17 mouse cellular contexts compared by ENCODE assay signal in the genomic region with DNA sequence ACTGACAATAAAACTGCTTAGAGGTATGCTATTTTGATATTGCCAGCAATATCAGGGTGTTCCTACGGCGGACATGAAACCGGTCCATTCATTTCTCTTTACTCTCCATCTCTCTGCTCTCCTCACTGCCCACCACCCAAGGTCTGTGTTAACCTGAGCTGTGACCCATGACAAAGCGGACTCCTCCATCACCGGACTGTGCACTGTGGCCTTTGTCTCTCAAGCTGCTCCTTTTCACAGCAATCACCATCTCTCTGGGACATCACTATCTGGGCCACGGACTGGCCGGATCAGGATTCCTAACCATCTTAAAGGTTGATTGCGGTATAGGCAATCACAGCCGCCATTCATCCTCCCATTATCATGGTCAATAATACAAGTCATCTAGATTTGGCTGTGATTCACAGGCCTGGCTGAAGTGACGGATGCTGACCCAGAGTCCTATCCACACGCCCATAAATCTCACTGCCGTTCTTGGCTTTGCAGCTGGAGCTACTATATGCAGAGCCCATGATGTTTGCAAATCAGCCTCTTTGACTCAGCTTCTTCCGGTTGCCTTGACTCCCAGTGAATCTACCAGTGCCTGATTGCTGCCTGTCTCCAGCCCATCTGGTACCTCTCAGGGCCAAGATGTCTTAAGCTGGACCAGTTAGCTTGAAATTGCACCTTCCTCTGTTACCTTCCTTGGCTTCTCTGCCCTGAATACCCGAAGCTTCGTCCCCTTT. TPM values are rescaled to one million over a fixed set of nuclear protein-coding genes. Genes with fewer than 3 reads are reported as not detected.
DNase-seq lines count a peak whose midpoint lies in the region; ATAC-seq lines count a peak whose summit lies in the region.
"Had no signal": no experiment of that assay in that cellular context is flagged by ENCODE, and none has a peak within 500 bp of the region (broad histone marks: within the 10 kb centered on the region; RNA-seq: fewer than 3 reads in every experiment).

No protein-coding gene starts in this region.

- H3K27me3 ChIP-seq in hindbrain, embryonic 10.5 days (ENCODE audit: insufficient read depth, poor library complexity, severe bottlenecking) = peaks cover 4% of the 10 kb centered on the region; the same call in 1 of the 2 replicates
- H3K27me3 ChIP-seq in hindbrain, embryonic 13.5 days = peaks cover 6% of the 10 kb centered on the region
- H3K27me3 ChIP-seq in forebrain, embryonic 15.5 days = no peaks in the 10 kb centered on the region
- H3K27me3 ChIP-seq in midbrain, embryonic 14.5 days (ENCODE audit: control insufficient read depth, insufficient read depth, low read length) = no peaks in the 10 kb centered on the region
- H3K27me3 ChIP-seq in embryonic facial prominence, embryonic 10.5 days (replicated peaks; ENCODE audit: low read depth, poor library complexity, severe bottlenecking) = no peaks in the 10 kb centered on the region

- no peaks in the 10 kb centered on the region for H3K36me3 ChIP-seq in hindbrain, embryonic 10.5 days
- H3K36me3 ChIP-seq in hindbrain, embryonic 13.5 days = no peaks in the 10 kb centered on the region
- H3K36me3 ChIP-seq in forebrain, embryonic 15.5 days = no peaks in the 10 kb centered on the region
- no peaks in the 10 kb centered on the region for H3K36me3 ChIP-seq in midbrain, embryonic 14.5 days (ENCODE audit: control insufficient read depth, insufficient read depth, low read length)
- H3K36me3 ChIP-seq in embryonic facial prominence, embryonic 10.5 days (replicated peaks) = no peaks in the 10 kb centered on the region
- H3K36me3 ChIP-seq: heart, embryonic 12.5 days had no signal

- H3K9ac ChIP-seq in hindbrain, embryonic 13.5 days = no peak overlapping the region
- H3K9ac ChIP-seq in forebrain, embryonic 15.5 days (replicated peaks) = no peak overlapping the region
- H3K9ac ChIP-seq in midbrain, embryonic 14.5 days (replicated peaks; ENCODE audit: low read length) = no peak overlapping the region
- H3K9ac ChIP-seq: heart, embryonic 12.5 days had no signal

- H3K4me3 ChIP-seq in hindbrain, embryonic 10.5 days = no peak overlapping the region
- H3K4me3 ChIP-seq in hindbrain, embryonic 13.5 days = no peak overlapping the region
- no peak overlapping the region for H3K4me3 ChIP-seq in forebrain, embryonic 15.5 days
- H3K4me3 ChIP-seq in midbrain, embryonic 14.5 days (replicated peaks; ENCODE audit: low read depth, low read length) = no peak overlapping the region
- H3K4me3 ChIP-seq in embryonic facial prominence, embryonic 10.5 days = no peak overlapping the region
- H3K4me3 ChIP-seq: erythroblast, embryonic 14.5 days; heart, embryonic 12.5 days; left cerebral cortex, adult 2 months had no signal

- 47% methylated on average over 15 of the region's 15 CpGs for WGBS in hindbrain, embryonic 10.5 days
- WGBS in hindbrain, embryonic 13.5 days = 42% methylated on average over 15 of the region's 15 CpGs
- 69% methylated on average over 15 of the region's 15 CpGs for WGBS in forebrain, embryonic 15.5 days
- WGBS in midbrain, embryonic 14.5 days = 28% methylated on average over 15 of the region's 15 CpGs
- WGBS in embryonic facial prominence, embryonic 10.5 days = 80% methylated on average over 15 of the region's 15 CpGs

- H3K9me3 ChIP-seq in hindbrain, embryonic 10.5 days = peaks cover 5% of the 10 kb centered on the region; the same call in 1 of the 2 replicates
- no peaks in the 10 kb centered on the region for H3K9me3 ChIP-seq in hindbrain, embryonic 13.5 days
- H3K9me3 ChIP-seq in forebrain, embryonic 15.5 days = no peaks in the 10 kb centered on the region
- H3K9me3 ChIP-seq in midbrain, embryonic 14.5 days (ENCODE audit: control insufficient read depth, low read length) = no peaks in the 10 kb centered on the region
- H3K9me3 ChIP-seq in embryonic facial prominence, embryonic 10.5 days = peaks cover 8% of the 10 kb centered on the region; the same call in 1 of the 2 replicates

- peaks cover 33% of the 10 kb centered on the region for H3K4me1 ChIP-seq in hindbrain, embryonic 10.5 days (replicated peaks)
- H3K4me1 ChIP-seq in hindbrain, embryonic 13.5 days (replicated peaks) = peaks cover 20% of the 10 kb centered on the region
- peaks cover 27% of the 10 kb centered on the region for H3K4me1 ChIP-seq in forebrain, embryonic 15.5 days
- peaks cover 15% of the 10 kb centered on the region; the same call in 1 of the 2 replicates for H3K4me1 ChIP-seq in midbrain, embryonic 14.5 days (ENCODE audit: control insufficient read depth, insufficient read depth, low read length)
- H3K4me1 ChIP-seq in embryonic facial prominence, embryonic 10.5 days = peaks cover 19% of the 10 kb centered on the region
- H3K4me1 ChIP-seq: heart, embryonic 12.5 days had no signal

- ATAC-seq in hindbrain, embryonic 13.5 days (ENCODE audit: low FRiP score) = no peak
- ATAC-seq in forebrain, embryonic 15.5 days (replicated peaks) = 0 out of 2 replicates have a peak, but pooled peaks have one; percentile 18
- ATAC-seq in midbrain, embryonic 14.5 days (ENCODE audit: low FRiP score, low TSS enrichment) = no peak
- ATAC-seq: CD4-positive, CD25-positive, alpha-beta regulatory T cell, adult 4 months had no signal

- no peak overlapping the region for H3K4me2 ChIP-seq in hindbrain, embryonic 13.5 days
- no peak overlapping the region for H3K4me2 ChIP-seq in forebrain, embryonic 15.5 days (replicated peaks)
- H3K4me2 ChIP-seq in midbrain, embryonic 14.5 days (ENCODE audit: low read length) = no peak overlapping the region
- H3K4me2 ChIP-seq: heart, embryonic 12.5 days had no signal

- DNase-seq in hindbrain, embryonic 10.5 days (ENCODE audit: low spot score) = peak; percentile 35
- DNase-seq in adrenal gland, postnatal 14 days = peak; percentile 63
- peak; percentile 41 for DNase-seq in midbrain, embryonic 14.5 days
- no peak for DNase-seq in thymus, postnatal 25 days
- DNase-seq in embryonic facial prominence, embryonic 10.5 days (ENCODE audit: low spot score) = no peak
- DNase-seq: cerebellum, postnatal 36 days; gastrocnemius, postnatal 10 days; kidney, postnatal 25 days; liver; lung, postnatal 14 days; thymus, postnatal 14 days had no signal

- peak overlapping the region; percentile 3; the same call in 1 of the 2 replicates for H3K27ac ChIP-seq in hindbrain, embryonic 10.5 days
- H3K27ac ChIP-seq in hindbrain, embryonic 13.5 days = no peak overlapping the region
- H3K27ac ChIP-seq in forebrain, embryonic 15.5 days (replicated peaks) = no peak overlapping the region
- H3K27ac ChIP-seq in midbrain, embryonic 14.5 days (replicated peaks; ENCODE audit: low read depth, low read length) = no peak overlapping the region
- H3K27ac ChIP-seq in embryonic facial prominence, embryonic 10.5 days (replicated peaks) = no peak overlapping the region
- H3K27ac ChIP-seq: left cerebral cortex, adult 2 months had no signal

RNA-seq across cellular contexts. Expression of gene Bcl9, which starts 28.1 kb away (rescaled TPM):
- 52.3 and 71.6 TPM in 2 replicates for polyA plus RNA-seq in hindbrain, embryonic 10.5 days (2016; fragmentation: Nextera tagmentation; extraction: Ambion mirVana)
- 86.4 and 89.0 TPM in 2 replicates for polyA plus RNA-seq in hindbrain, embryonic 13.5 days (2015; fragmentation: Nextera tagmentation; extraction: Ambion mirVana)
- 14.7 and 19.2 TPM in 2 replicates for total RNA-seq in adrenal gland, postnatal 14 days (2021)
- polyA plus RNA-seq in forebrain, embryonic 15.5 days (2015; fragmentation: Nextera tagmentation; extraction: Ambion mirVana) = 111 and 113 TPM in 2 replicates
- polyA plus RNA-seq in midbrain, embryonic 14.5 days (2014; fragmentation: Nextera tagmentation; extraction: Ambion mirVana) = 82.5 and 100 TPM in 2 replicates
- 60.9 and 73.5 TPM in 2 replicates for polyA plus RNA-seq in embryonic facial prominence, embryonic 10.5 days (2016; fragmentation: Nextera tagmentation; extraction: Ambion mirVana)

Comparison
In these comparisons a context has a peak if more than half of its experiments do, and no peak if none do; other contexts are left out.
1. DNase-seq: peak in hindbrain, embryonic 10.5 days (single experiment), adrenal gland, postnatal 14 days (single experiment) and midbrain, embryonic 14.5 days (single experiment); none in thymus, postnatal 25 days (single experiment) and embryonic facial prominence, embryonic 10.5 days (single experiment).